Mouse (Mus musculus): ENCODE measurements around the gene Ralgps2.

GRCm38 (mm10) chr1:156909866-156910265, 29.6 kb downstream of the Ralgps2 start:
- TF ChIP-seq CTCF (conservative IDR thresholded peaks at IDR 0.05; ENCODE audit: low read length) (no peak), NANOG (IDR thresholded peaks at IDR 0.05; ENCODE audit: borderline replicate concordance, low read length) (no peak)
